Mouse (Mus musculus) liver, embryonic 14.5 days (tissue): ENCODE measurements at regions not wholly inside any gene's neighbourhood (a gene's known extent, or its start where the extent isn't known, plus 50 kb on each side); places are given as distances from the start of the nearest gene placed in this dataset.

ENCODE experiments used
- CTCF ChIP-seq: IDR thresholded peaks from 2 replicates; pipeline ENCODE4 v1.5.1; 2016; ENCODE audit warnings: antibody characterized with exemption, low read depth, control low read depth
- EP300 ChIP-seq: IDR thresholded peaks from 2 replicates; pipeline ENCODE4 v1.6.1; 2016; ENCODE audit warnings: antibody characterized with exemption, low read depth

- TF ChIP-seq CTCF (no peak), EP300 (no peak)
Observed at GRCm38 (mm10) chr2:77337318-77337717, 56.9 kb upstream of the Sestd1 start.
